Mouse (Mus musculus) kidney, adult 2 months (tissue): ENCODE measurements around the gene Igdcc4. TPM values are rescaled to one million over a fixed set of nuclear protein-coding genes. Genes with fewer than 3 reads are reported as not detected.
"Not testable (repeated sequence)": the region's sequence is repeated elsewhere in the genome, so short reads cannot be mapped to it uniquely, and the experiment has no call there.

Experiments used
- DNase-seq: peaks from one replicate; pipeline ENCODE4 v3.0.0; 2021
- H3K27ac ChIP-seq: fragments of 200-500 bp; 2 replicates; pipeline ENCODE4 v1.5.1; 2012; ENCODE audit warnings: low read depth, low read length, control low read depth, inconsistent platforms; ENCODE audit not compliant: insufficient read depth
- H3K27me3 ChIP-seq: fragments of 200-500 bp; replicated peaks from 2 replicates; pipeline ENCODE4 v1.6.1; 2012; ENCODE audit warnings: mild to moderate bottlenecking, moderate library complexity, low read length, inconsistent platforms; ENCODE audit not compliant: control insufficient read depth, insufficient read depth
- H3K36me3 ChIP-seq: fragments of 200-500 bp; 2 replicates; pipeline ENCODE4 v1.6.1; 2012; ENCODE audit warnings: mild to moderate bottlenecking, moderate library complexity, low read length, inconsistent platforms; ENCODE audit not compliant: control insufficient read depth, insufficient read depth
- H3K4me1 ChIP-seq: fragments of 200-500 bp; 2 replicates; pipeline ENCODE4 v1.6.1; 2011; ENCODE audit warnings: low read length; ENCODE audit not compliant: control insufficient read depth, insufficient read depth
- H3K4me3 ChIP-seq: fragments of 200-500 bp; 2 replicates; pipeline ENCODE4 v1.5.1; 2011; ENCODE audit warnings: mild to moderate bottlenecking, low read depth, low read length, control low read depth; ENCODE audit not compliant: insufficient read depth
- CTCF ChIP-seq: fragments of 200-500 bp; conservative IDR thresholded peaks from 2 replicates; pipeline ENCODE4 v1.5.1; 2011; ENCODE audit warnings: low read depth, mild to moderate bottlenecking, control low read depth, low read length, moderate library complexity, mixed read lengths; ENCODE audit not compliant: insufficient read depth, insufficient read length
- POLR2A ChIP-seq: fragments of 200-500 bp; IDR thresholded peaks from one replicate; pipeline ENCODE4 v1.6.1; 2011; ENCODE audit warnings: low read depth, low read length, control low read depth
- WGBS: fragments of 180-500 bp; shearing (Covaris S2); methylation state at CpG from one replicate; pipeline ENCODE4 v1.1.7; 2018; 5-methylcytosine and 5-hydroxymethylcytosine counted together
- polyA plus RNA-seq: library from polyadenylated mRNA; depleted of rRNA; stranded (reverse); fragments of >200 nt; gene quantifications from 2 replicates; pipeline ENCODE4 v1.2.3, GENCODE M21; 2012; rRNA removed

Gene Igdcc4
- polyA plus RNA-seq: 0.57 and 0.83 TPM in 2 replicates

DNA sequence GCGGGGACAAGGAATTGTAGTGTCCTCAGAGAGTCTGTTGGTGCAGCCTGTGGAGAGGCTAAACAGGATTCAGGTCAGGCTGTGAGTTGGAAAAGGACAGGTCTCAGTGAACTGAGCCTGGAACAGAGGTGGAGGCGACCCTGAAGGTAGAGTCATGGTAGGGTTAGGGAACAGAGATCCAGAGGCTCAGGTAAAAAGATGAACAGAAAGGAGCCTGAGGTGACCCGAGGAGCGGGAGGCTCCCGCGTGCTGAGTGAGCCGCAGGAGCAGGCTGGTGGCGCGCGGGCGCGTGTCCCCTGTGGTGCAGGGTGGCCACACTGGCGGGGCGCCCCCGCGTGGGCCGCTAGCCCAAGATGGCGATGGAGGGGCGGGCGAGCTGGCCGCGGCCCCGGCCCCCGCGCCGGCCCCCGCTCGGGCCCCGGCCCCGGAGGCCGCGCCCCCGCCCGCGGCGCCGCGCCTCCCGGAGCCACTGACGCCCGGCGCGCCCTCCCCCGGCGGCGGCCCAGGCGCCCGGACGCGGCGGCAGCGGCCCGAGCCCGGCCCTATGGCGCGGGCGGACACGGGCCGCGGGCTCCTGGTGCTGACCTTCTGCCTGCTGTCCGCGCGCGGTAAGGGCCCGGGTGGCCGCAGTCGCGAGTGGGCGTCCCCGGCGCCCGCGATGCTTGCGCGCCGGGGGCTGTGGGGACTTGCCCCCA is at the start of gene Igdcc4:
Igdcc4 (plus strand) TSS at position 496 of the 695 bp plus-strand sequence.
- WGBS: 6% methylated on average over 63 of the region's 76 CpGs

DNA sequence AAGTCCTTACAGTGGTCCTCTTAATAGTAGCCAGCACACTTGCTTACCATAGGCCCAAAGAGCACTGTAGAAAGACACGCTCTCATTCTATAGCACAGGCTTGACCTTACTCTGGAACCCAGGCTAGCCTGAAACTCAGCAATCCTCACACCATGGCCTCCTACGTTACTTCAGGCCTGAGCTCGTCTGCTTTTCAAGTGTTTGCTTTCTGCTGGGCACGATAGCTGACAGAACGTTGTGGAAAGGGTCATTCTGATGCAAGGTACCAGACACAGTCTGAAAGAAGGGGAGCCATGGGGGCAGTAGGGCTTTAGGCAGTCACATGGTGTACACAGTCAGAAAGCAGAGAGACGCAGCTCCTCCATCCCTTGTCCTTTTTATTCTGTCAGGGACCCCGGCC is 37.0 kb upstream of the Igdcc4 start:
- 91% methylated on average over 7 of the region's 7 CpGs for WGBS
- TF ChIP-seq CTCF (no peak), POLR2A (no peak)
- Histone ChIP-seq H3K4me1 (no peaks in the 10 kb centered on the region), H3K36me3 (peaks cover 6% of the 10 kb centered on the region; the same call in 1 of the 2 replicates), H3K4me3 (no peak overlapping the region), H3K27ac (no peak overlapping the region), H3K27me3 (no peaks in the 10 kb centered on the region)
- DNase-seq: no peak

More for the DNA sequence above, at the start of gene Igdcc4:
- Histone ChIP-seq H3K27me3 (peaks cover 1% of the 10 kb centered on the region), H3K4me1 (0 out of 2 replicates have a peak, but pooled peaks cover 3% of the 10 kb centered on the region), H3K27ac (no peak within 1 kb of the TSS), H3K4me3 (peak within 1 kb of the TSS; percentile 40), H3K36me3 (no peaks in the 10 kb centered on the region)
- DNase-seq: no peak
- no peak for TF ChIP-seq POLR2A
- no peak for TF ChIP-seq CTCF

DNA sequence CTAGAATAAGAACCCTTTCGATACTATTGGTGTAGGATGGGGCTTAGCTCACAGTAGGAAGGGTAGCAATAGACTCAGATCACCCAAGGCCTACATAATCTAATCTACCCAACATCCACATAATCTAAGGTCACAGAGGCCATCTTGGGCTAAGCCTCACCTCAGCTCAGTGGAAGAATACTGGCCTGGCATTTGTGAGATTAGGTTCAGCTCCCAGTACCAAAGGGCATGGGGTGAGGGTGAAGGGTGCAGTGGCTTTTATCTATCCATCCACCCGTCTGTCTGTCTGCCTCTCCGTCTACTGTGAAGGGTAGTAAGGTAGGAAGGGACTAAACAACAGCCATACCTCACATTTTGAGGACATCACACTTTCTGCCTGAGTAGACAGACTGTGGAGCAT is 30.7 kb upstream of the Igdcc4 start:
- WGBS: 90% methylated on average over 3 of the region's 3 CpGs

DNA sequence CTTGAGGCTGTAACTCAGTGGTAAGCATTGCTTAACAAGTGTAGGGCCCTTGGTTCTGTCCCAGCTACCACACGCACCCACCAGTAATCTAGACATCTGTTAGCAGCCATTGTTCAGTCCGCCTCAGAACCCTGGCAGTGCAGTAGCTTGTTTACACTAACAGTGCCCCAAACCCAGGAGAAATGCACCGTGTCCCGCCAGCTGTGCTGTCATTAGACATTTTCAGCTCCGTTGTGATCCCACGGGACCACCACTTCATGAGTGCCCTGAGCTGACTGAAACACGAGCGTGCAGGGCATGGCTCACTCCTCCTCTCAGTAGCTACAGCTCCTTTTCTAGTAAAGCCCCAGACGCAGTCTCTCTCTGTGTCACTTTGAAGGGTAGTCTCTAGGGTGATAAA is 27.7 kb upstream of the Igdcc4 start:
- DNase-seq: no peak
- Histone ChIP-seq H3K4me1 (no peaks in the 10 kb centered on the region), H3K27ac (no peak overlapping the region), H3K36me3 (peaks cover 2% of the 10 kb centered on the region), H3K4me3 (no peak overlapping the region), H3K27me3 (no peaks in the 10 kb centered on the region)
- TF ChIP-seq CTCF (no peak), POLR2A (no peak)
- 74% methylated on average over 9 of the region's 9 CpGs for WGBS

More for the DNA sequence above, 30.7 kb upstream of the Igdcc4 start:
- Histone ChIP-seq H3K36me3 (peaks cover 1% of the 10 kb centered on the region), H3K27ac (no peak overlapping the region), H3K27me3 (no peaks in the 10 kb centered on the region), H3K4me3 (no peak overlapping the region), H3K4me1 (no peaks in the 10 kb centered on the region)
- no peak for DNase-seq
- TF ChIP-seq CTCF: no peak
- TF ChIP-seq POLR2A: no peak

DNA sequence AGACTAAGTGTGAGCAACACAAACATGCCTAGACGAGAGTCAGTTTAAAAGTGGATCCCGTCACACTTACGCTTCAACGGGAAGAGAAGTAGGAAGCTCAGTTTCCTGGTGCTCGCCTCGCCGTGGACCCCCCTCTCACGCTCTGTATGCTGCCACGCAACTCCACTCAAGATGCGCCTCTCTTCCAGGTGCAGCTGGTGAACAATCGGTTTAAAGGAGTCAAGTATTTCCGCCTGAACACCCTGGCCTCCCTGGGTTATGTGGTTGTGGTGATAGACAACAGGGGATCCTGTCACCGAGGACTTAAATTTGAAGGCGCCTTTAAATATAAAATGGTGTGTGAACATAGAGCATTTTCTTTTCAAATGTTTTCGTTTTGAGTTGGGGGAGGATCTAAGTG is 27.0 kb upstream of the Igdcc4 start:
- Histone ChIP-seq H3K27ac (no peak overlapping the region), H3K27me3 (no peaks in the 10 kb centered on the region), H3K4me3 (no peak overlapping the region), H3K36me3 (peaks cover 2% of the 10 kb centered on the region), H3K4me1 (no peaks in the 10 kb centered on the region)
- WGBS: 83% methylated on average over 15 of the region's 15 CpGs
- no peak for TF ChIP-seq CTCF
- TF ChIP-seq POLR2A: no peak
- DNase-seq: no peak

DNA sequence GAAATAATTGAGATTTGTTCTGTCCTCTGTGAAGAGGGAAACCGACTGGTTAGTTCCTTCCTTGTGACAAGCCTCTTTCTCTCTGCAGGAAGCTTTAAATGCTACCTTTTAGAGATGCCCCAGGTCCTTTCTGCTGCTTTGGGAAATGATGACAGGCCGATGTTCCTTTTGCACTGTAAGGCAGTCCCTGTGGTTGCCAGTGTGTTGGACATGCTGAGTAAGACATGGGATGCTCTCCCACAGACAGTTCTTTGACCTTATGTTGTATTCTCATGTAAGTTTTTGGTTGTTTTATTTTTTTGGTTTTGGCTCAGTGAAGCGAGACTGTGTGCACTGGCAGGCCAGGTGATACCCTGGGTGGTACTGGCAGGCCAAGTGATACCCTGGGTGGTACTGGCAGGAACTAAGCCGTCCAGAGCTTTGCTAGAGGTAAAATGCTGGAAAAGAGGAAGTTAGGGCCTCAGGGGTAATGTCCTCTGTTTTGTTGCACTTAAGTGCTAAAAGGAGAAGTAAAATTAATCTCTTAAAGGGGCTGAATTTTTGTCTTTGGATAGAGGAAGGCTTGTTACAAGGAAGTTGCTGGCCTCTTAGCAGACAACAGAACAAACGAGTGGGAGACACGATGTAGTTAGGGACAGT is 26.3 kb upstream of the Igdcc4 start:
- no peaks in the 10 kb centered on the region for H3K4me1 ChIP-seq
- peaks cover 2% of the 10 kb centered on the region for H3K36me3 ChIP-seq
- H3K27me3 ChIP-seq: no peaks in the 10 kb centered on the region
- DNase-seq: peak; percentile 2
- 69% methylated on average over 6 of the region's 6 CpGs for WGBS
- H3K4me3 ChIP-seq: no peak overlapping the region
- TF ChIP-seq CTCF (no peak), POLR2A (no peak)
- no peak overlapping the region for H3K27ac ChIP-seq

DNA sequence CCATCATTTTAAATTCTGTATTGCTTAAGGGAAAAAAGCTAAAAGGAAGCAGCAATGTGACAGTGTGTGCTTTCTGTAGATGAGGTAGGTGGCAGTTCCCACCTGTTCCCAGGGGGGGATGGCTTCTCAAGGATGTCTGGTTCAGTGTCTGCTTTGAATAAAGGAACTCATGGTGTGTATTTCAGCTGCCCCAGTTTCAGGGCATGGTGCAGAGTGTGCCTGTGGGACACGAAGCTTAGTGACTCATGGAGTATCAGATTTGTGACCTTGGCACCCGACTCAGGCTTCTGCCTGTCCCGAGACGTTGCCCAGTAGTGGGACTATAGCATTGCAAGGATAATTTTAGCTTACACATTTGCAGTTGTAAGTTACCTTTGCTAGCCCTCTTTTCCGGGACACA is 23.8 kb upstream of the Igdcc4 start:
- H3K4me1 ChIP-seq: no peaks in the 10 kb centered on the region
- WGBS: 78% methylated on average over 5 of the region's 5 CpGs
- no peak overlapping the region for H3K27ac ChIP-seq
- TF ChIP-seq POLR2A (no peak), CTCF (no peak)
- H3K4me3 ChIP-seq: no peak overlapping the region
- H3K27me3 ChIP-seq: no peaks in the 10 kb centered on the region
- H3K36me3 ChIP-seq: peaks cover 2% of the 10 kb centered on the region
- no peak for DNase-seq

DNA sequence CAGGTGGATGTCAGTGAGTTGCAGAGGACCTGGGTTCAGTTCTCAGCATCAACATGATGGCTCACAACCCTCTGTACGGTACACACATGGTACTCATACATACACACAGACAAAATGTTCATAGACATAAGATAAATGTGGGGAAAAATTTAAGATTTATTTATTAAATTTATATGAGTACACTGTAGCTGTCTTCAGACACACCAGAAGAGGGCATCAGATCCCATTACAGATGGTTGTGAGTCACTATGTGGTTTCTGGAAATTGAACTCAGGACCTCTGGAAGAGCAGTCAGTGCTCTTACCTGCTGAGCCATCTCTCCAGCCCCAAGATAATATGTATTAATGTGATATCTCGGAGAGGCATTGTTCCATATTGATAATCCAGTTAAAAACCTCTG is 21.1 kb upstream of the Igdcc4 start:
- H3K4me1 ChIP-seq, H3K4me3 ChIP-seq, H3K27ac ChIP-seq, DNase-seq, H3K36me3 ChIP-seq, H3K27me3 ChIP-seq: not testable (repeated sequence)
- 95% methylated on average over 2 of the region's 2 CpGs for WGBS
